Mouse (Mus musculus) C2C12 (cell line): ENCODE data around the gene Inpp5d. TPM values are rescaled to one million over a fixed set of nuclear protein-coding genes. Genes with fewer than 3 reads are reported as not detected.
A peak's percentile ranks its signal among the peaks of the same experiment; 100 is the strongest.

ENCODE experiments used
- H3K27me3 ChIP-seq: one replicate; pipeline ENCODE4 v1.6.1; 2011; ENCODE audit not compliant: control insufficient read depth, insufficient read depth, insufficient read length
- H3K36me3 ChIP-seq: one replicate; pipeline ENCODE4 v1.6.1; 2011; ENCODE audit not compliant: control insufficient read depth, insufficient read depth
- H3K4me3 ChIP-seq: one replicate; pipeline ENCODE4 v1.5.1; 2011; ENCODE audit warnings: mild to moderate bottlenecking, control low read depth; ENCODE audit not compliant: poor library complexity, insufficient read depth, severe bottlenecking
- H3K79me2 ChIP-seq: one replicate; pipeline ENCODE4 v1.6.1; 2011; ENCODE audit not compliant: control insufficient read depth, insufficient read depth
- H3K79me3 ChIP-seq: one replicate; pipeline ENCODE4 v1.6.1; 2011; ENCODE audit warnings: low read depth, control low read depth
- H3ac ChIP-seq: one replicate; pipeline ENCODE3; 2011; ENCODE audit warnings: low read depth; ENCODE audit not compliant: control insufficient read depth, insufficient read length
- CEBPB ChIP-seq: IDR thresholded peaks from one replicate; pipeline ENCODE4 v1.6.1; 2011; ENCODE audit warnings: low read depth, mild to moderate bottlenecking, control low read depth, moderate library complexity
- CTCF ChIP-seq: IDR thresholded peaks from one replicate; pipeline ENCODE4 v1.5.1; 2011; ENCODE audit not compliant: control insufficient read depth, insufficient read depth, insufficient read length
- FOSL1 ChIP-seq: IDR thresholded peaks from one replicate; pipeline ENCODE4 v1.8.0; 2011; ENCODE audit warnings: mild to moderate bottlenecking, low read length; ENCODE audit not compliant: poor library complexity, insufficient read depth, severe bottlenecking
- MAX ChIP-seq: IDR thresholded peaks from one replicate; pipeline ENCODE4 v1.6.1; 2011; ENCODE audit warnings: mild to moderate bottlenecking, control low read depth
- MYOD1 ChIP-seq: IDR thresholded peaks from one replicate; pipeline ENCODE4 v1.6.1; 2011; ENCODE audit warnings: low read depth; ENCODE audit not compliant: control insufficient read depth, insufficient read length
- MYOG ChIP-seq: IDR thresholded peaks from one replicate; pipeline ENCODE4 v1.6.1; 2011; ENCODE audit not compliant: control insufficient read depth, insufficient read length; ENCODE audit errors: extremely low read depth
- USF1 ChIP-seq: IDR thresholded peaks from one replicate; pipeline ENCODE4 v1.6.1; 2011; ENCODE audit warnings: low read depth, mild to moderate bottlenecking, control low read depth, moderate library complexity
- polyA plus RNA-seq: library from polyadenylated mRNA; unstranded; fragments of >200 nt; fragmentation: generic; extraction: Trizol; gene quantifications from one replicate; pipeline ENCODE4 v1.2.1, GENCODE M21; 2012; ENCODE audit warnings: missing spikeins

Inpp5d gene
- polyA plus RNA-seq, 1 experiment: 0.06 TPM

DNA sequence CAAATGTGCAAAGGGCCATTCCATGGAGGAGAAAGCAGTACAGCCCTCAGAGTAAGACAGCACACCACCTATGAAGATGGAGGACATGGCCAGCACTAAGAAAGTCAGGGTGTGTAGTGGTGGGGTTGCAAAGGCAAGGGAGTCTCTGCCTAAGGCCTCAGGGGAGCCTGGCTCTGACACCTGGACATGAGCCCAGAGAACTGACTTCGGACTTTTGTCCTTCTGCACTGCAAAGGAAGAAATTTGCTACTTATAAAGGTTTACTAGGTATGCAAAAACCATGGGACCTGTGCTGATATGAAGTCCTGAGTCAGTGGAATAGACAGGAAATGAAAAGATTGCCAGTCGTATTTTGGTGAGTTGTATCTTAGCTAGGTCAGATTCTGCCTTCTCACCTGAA, 18.3 kb upstream of the Inpp5d start:
- TF ChIP-seq MAX (no peak), CTCF (no peak), USF1 (no peak), MYOG (no peak), MYOD1 (no peak), FOSL1 (no peak), CEBPB (no peak)
- Histone ChIP-seq H3K79me2 (no peaks in the 10 kb centered on the region), H3K36me3 (no peaks in the 10 kb centered on the region), H3K4me3 (no peak overlapping the region), H3ac (no peak overlapping the region), H3K27me3 (no peaks in the 10 kb centered on the region), H3K79me3 (no peaks in the 10 kb centered on the region)

GRCm38 (mm10) chr1:87603389-87603788, 16.7 kb upstream of the Inpp5d start:
- H3K79me2 ChIP-seq: no peaks in the 10 kb centered on the region
- TF ChIP-seq MYOG (no peak), MAX (no peak), CEBPB (no peak), CTCF (no peak), MYOD1 (no peak), USF1 (no peak), FOSL1 (no peak)
- no peaks in the 10 kb centered on the region for H3K79me3 ChIP-seq
- H3K27me3 ChIP-seq: no peaks in the 10 kb centered on the region
- H3K4me3 ChIP-seq: no peak overlapping the region
- no peak overlapping the region for H3ac ChIP-seq
- H3K36me3 ChIP-seq: no peaks in the 10 kb centered on the region

DNA sequence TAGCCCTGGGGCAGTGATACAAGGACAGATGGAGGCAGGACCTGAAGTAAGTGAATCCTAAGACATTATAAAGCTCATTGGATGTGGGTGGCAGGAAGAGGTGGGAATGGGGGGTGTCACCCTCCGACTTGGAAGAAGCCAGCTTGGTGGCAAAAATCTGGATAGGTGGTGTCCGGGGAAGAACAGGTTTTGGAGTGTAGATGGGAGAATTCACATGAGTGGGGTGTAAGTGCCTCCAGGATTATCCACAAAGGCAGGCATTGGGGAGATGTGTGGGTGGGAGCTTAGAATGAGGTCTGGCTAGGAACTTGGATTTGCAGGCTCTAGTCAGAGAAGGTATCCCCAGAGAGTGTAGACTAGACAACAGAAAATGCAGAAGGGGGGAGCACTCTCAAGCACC, 14.8 kb upstream of the Inpp5d start:
- Histone ChIP-seq H3K36me3 (no peaks in the 10 kb centered on the region), H3K79me3 (no peaks in the 10 kb centered on the region), H3K79me2 (no peaks in the 10 kb centered on the region), H3K4me3 (no peak overlapping the region), H3K27me3 (no peaks in the 10 kb centered on the region), H3ac (no peak overlapping the region)
- TF ChIP-seq MAX (no peak), USF1 (no peak), FOSL1 (no peak), CTCF (no peak), MYOG (no peak), CEBPB (no peak), MYOD1 (no peak)

- no peak overlapping the region for H3K4me3 ChIP-seq
- no peaks in the 10 kb centered on the region for H3K27me3 ChIP-seq
- H3ac ChIP-seq: peak overlapping the region; percentile 24
- H3K36me3 ChIP-seq: no peaks in the 10 kb centered on the region
- H3K79me2 ChIP-seq: no peaks in the 10 kb centered on the region
- no peaks in the 10 kb centered on the region for H3K79me3 ChIP-seq
- TF ChIP-seq MYOG (no peak), FOSL1 (no peak), CEBPB (no peak), USF1 (no peak), MAX (peak; percentile 48), MYOD1 (peak; percentile 7), CTCF (no peak)
Observed at GRCm38 (mm10) chr1:87607385-87608091, 12.6 kb upstream of the Inpp5d start.

- no peaks in the 10 kb centered on the region for H3K27me3 ChIP-seq
- TF ChIP-seq CTCF (peak; percentile 85), USF1 (no peak)
- no peaks in the 10 kb centered on the region for H3K36me3 ChIP-seq
- no peak overlapping the region for H3ac ChIP-seq
- H3K79me2 ChIP-seq: no peaks in the 10 kb centered on the region
- no peak overlapping the region for H3K4me3 ChIP-seq
- H3K79me3 ChIP-seq: no peaks in the 10 kb centered on the region
Observed at GRCm38 (mm10) chr1:87608416-87609046, 11.6 kb upstream of the Inpp5d start.
